Mouse (Mus musculus) hindbrain, embryonic 13.5 days (tissue): Measurements from ENCODE around the gene Paqr8. TPM values are rescaled to one million over a fixed set of nuclear protein-coding genes. Genes with fewer than 3 reads are reported as not detected.
"Not testable (repeated sequence)": the region's sequence is repeated elsewhere in the genome, so short reads cannot be mapped to it uniquely, and the experiment has no call there.

Source experiments
- ATAC-seq: fragments of 200-750 bp; cut with Nextera tagmentation; 2 replicates; pipeline ENCODE4 v1.8.0; 2017; ENCODE audit warnings: moderate TSS enrichment; ENCODE audit not compliant: low FRiP score
- H3K27ac ChIP-seq: fragments of 300-500 bp; sonication (generic); 2 replicates; pipeline ENCODE4 v1.5.1; 2015; ENCODE audit warnings: inconsistent platforms, mild to moderate bottlenecking, moderate library complexity
- H3K27me3 ChIP-seq: fragments of 300-500 bp; sonication (generic); 2 replicates; pipeline ENCODE4 v1.6.1; 2015; ENCODE audit warnings: mild to moderate bottlenecking, inconsistent platforms
- H3K36me3 ChIP-seq: fragments of 300-500 bp; sonication (generic); 2 replicates; pipeline ENCODE4 v1.6.1; 2015; ENCODE audit warnings: mild to moderate bottlenecking, inconsistent platforms
- H3K4me1 ChIP-seq: fragments of 300-500 bp; sonication (generic); replicated peaks from 2 replicates; pipeline ENCODE4 v1.6.1; 2015; ENCODE audit warnings: inconsistent platforms
- H3K4me2 ChIP-seq: fragments of 300-500 bp; sonication (generic); 2 replicates; pipeline ENCODE4 v1.6.1; 2015; ENCODE audit warnings: inconsistent platforms, mild to moderate bottlenecking, moderate library complexity
- H3K4me3 ChIP-seq: fragments of 300-500 bp; sonication (generic); 2 replicates; pipeline ENCODE4 v1.5.1; 2015; ENCODE audit warnings: mild to moderate bottlenecking, inconsistent platforms
- H3K9ac ChIP-seq: fragments of 300-500 bp; sonication (generic); 2 replicates; pipeline ENCODE4 v1.6.1; 2015; ENCODE audit warnings: mild to moderate bottlenecking, inconsistent platforms
- H3K9me3 ChIP-seq: fragments of 300-500 bp; sonication (generic); 2 replicates; pipeline ENCODE4 v1.6.1; 2016; ENCODE audit warnings: inconsistent platforms
- WGBS: fragments of 180-500 bp; shearing (Covaris S2); methylation state at CpG from one replicate; pipeline ENCODE4 v1.1.7; 2015; 5-methylcytosine and 5-hydroxymethylcytosine counted together
- polyA plus RNA-seq: library from polyadenylated mRNA; unstranded; fragments of >200 nt; fragmentation: Nextera tagmentation; extraction: Ambion mirVana; gene quantifications from 2 replicates; pipeline ENCODE4 v1.2.1, GENCODE M21; 2015

Gene Paqr8
- polyA plus RNA-seq, 1 experiment from 2014 or later, result 26.2 TPM

DNA sequence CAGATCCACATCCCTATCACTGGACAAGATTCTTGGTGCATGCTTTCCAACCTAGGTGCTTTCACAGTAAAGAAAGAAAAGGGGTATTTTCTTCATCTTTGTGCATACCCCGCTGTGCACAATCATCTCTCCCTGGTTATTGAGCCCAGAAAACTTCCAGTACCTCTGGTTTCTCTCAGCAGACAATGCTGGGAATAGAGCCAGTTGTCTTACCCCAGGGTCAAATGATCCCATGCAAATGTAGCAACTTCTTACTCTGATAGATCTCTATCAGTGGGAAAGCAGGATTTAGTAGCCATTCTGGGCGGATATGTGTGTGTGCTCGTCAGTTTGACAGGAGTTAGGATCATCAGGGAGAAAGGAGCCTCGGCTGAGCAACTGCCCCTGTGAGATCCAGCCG is 25.2 kb downstream of the Paqr8 start:
- H3K36me3 ChIP-seq, result no peaks in the 10 kb centered on the region
- ATAC-seq, result no peak
- 77% methylated on average over 5 of the region's 5 CpGs for WGBS
- H3K4me1 ChIP-seq, result peaks cover 18% of the 10 kb centered on the region
- H3K9me3 ChIP-seq, result no peaks in the 10 kb centered on the region
- H3K4me2 ChIP-seq, result no peak overlapping the region
- no peak overlapping the region for H3K9ac ChIP-seq
- no peaks in the 10 kb centered on the region for H3K27me3 ChIP-seq
- no peak overlapping the region for H3K4me3 ChIP-seq
- H3K27ac ChIP-seq, result no peak overlapping the region

DNA sequence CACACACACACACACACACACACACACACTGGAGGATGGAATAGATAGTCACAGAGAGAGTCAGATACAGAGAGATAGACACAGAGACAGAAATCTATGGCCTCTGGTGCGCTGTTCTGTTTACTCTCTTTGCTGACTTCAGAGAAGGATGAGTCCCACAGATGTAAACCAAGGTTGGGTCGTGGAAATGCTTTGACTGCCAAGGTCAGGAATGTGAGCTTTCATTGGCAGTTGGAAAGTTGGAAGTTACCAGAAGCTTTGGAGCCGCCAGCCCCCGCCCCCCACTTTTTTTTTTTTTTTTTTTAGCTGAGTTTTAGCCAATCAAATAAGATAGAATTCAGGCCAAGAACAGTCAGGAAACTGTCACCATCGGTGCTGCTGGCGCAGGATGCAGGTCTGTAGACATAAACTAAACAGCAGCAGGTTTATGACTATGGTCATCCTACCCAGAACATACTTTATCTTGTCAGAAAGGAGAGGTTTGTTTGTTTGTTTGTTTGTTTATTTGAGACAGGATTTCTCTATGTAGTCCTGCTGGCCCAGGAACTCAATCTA is 27.2 kb downstream of the Paqr8 start:
- Histone ChIP-seq H3K4me2 (no peak overlapping the region), H3K27me3 (no peaks in the 10 kb centered on the region), H3K27ac (no peak overlapping the region), H3K4me1 (peaks cover 18% of the 10 kb centered on the region), H3K4me3 (no peak overlapping the region), H3K36me3 (no peaks in the 10 kb centered on the region), H3K9ac (no peak overlapping the region), H3K9me3 (no peaks in the 10 kb centered on the region)
- no peak for ATAC-seq
- WGBS, result 91% methylated on average over 6 of the region's 6 CpGs

DNA sequence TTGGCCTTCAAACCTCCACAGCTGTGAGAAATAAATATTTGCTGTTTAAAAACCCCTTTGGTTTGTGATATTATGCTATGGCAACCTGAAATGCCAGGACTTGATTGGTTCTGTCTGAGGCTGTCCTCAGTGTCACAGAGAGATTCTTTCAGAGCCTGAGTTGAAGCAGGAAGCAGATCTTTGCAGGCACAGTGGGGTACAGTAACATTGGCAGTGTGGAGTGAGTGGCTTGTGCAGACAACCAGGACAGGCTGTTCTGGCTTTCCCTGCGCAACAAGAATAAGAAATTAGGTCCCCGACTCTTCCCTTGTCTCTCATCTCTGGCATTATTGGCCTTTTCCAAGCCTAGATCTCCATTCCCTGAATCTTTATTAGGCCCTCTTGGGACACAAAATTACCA is 29.3 kb downstream of the Paqr8 start:
- Histone ChIP-seq H3K9me3 (no peaks in the 10 kb centered on the region), H3K36me3 (no peaks in the 10 kb centered on the region), H3K27ac (no peak overlapping the region), H3K4me3 (no peak overlapping the region), H3K4me1 (peaks cover 23% of the 10 kb centered on the region), H3K4me2 (no peak overlapping the region), H3K9ac (no peak overlapping the region), H3K27me3 (no peaks in the 10 kb centered on the region)
- ATAC-seq, result no peak
- 87% methylated on average over 2 of the region's 2 CpGs for WGBS

DNA sequence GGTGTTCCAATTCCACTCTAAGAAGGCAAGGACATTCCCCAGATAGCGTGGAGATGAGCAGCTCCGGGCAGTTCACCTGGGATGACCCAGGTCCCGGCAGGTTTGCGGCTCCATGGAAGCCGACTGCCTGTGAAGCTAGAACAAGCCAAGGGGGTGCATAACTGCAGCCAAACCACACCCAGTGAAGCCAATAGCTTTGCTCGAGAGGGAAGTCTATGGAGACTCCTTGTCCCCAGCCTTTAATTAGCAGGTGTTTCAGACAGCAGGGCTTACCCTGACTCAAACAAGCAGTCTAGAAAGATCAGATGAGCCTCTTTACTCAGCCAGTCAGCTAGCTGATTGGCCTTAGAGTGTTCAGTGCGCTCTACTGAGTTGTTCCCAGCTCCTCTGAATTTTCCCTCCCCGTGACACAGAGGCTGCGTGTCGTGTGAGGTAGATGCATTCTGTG is 30.7 kb downstream of the Paqr8 start:
- Histone ChIP-seq H3K4me3 (no peak overlapping the region), H3K27ac (no peak overlapping the region), H3K9ac (no peak overlapping the region), H3K4me2 (no peak overlapping the region), H3K36me3 (no peaks in the 10 kb centered on the region), H3K27me3 (no peaks in the 10 kb centered on the region), H3K4me1 (peaks cover 18% of the 10 kb centered on the region), H3K9me3 (no peaks in the 10 kb centered on the region)
- ATAC-seq, result no peak
- 88% methylated on average over 10 of the region's 10 CpGs for WGBS

DNA sequence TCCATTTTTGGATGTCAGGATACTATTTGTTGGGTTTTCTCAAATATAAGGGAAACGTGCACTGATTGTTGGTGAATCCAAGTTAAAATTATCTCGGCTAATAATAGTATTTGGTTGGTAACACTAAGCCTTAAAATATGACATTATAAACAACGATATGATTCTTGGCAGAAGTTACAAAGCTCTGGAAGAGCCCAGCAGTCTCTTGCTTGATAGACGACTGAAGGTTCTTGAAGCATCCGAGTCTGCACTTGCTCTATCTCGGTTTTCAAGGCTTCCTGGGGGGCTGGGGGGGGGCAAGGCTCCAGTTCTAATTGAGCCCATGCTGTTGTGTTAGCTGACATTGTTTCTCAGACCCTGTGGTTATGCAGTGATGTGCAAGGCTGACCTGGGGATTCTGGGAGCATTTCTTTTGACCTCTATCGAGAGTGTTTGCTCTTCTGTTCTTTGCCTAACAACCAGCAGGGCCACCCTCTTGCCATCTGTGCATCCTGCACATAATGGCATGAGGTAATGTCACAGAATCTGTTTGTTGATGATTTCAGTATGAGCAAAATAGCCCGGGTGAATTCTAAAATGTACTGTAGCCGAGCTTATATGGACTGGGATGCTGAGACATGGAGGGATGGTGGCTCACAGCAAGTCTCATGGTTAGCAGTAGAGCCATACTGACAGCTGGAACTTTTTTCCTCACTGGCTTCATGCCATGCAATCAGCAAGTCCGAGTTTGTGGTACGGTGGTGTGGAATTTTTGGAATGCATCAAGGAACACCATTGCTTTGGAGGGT is 32.4 kb downstream of the Paqr8 start:
- no peak overlapping the region for H3K9ac ChIP-seq
- H3K27ac ChIP-seq, result peak overlapping the region; percentile 40; the same call in 1 of the 2 replicates
- 62% methylated on average over 11 of the region's 11 CpGs for WGBS
- H3K36me3 ChIP-seq, result no peaks in the 10 kb centered on the region
- no peaks in the 10 kb centered on the region for H3K27me3 ChIP-seq
- no peaks in the 10 kb centered on the region for H3K9me3 ChIP-seq
- no peak overlapping the region for H3K4me3 ChIP-seq
- ATAC-seq, result no peak
- H3K4me1 ChIP-seq, result peaks cover 18% of the 10 kb centered on the region
- no peak overlapping the region for H3K4me2 ChIP-seq

DNA sequence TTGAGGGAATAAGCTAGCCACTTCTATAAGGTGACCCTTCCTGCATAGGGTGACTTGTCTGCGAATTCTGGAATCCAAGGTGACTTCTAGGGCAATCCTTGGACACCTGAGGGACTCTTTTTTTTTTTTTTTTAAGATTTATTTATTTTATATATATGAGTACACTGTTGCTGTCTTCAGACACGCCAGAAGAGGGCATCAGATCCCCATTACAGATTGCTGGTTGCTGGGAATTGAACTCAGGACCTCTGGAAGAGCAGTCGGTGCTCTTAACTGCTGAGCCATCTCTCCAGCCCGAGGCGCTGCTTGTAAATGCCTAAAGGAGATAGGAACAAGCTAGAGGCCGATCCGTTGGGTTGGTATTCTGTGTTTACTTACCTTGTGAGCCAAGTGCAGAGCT is 34.9 kb downstream of the Paqr8 start:
- not testable (repeated sequence) for H3K9me3 ChIP-seq, H3K36me3 ChIP-seq, H3K27me3 ChIP-seq, ATAC-seq, H3K9ac ChIP-seq, H3K4me2 ChIP-seq, H3K27ac ChIP-seq, H3K4me3 ChIP-seq
- H3K4me1 ChIP-seq, result peaks cover 13% of the 10 kb centered on the region
- 86% methylated on average over 7 of the region's 7 CpGs for WGBS

DNA sequence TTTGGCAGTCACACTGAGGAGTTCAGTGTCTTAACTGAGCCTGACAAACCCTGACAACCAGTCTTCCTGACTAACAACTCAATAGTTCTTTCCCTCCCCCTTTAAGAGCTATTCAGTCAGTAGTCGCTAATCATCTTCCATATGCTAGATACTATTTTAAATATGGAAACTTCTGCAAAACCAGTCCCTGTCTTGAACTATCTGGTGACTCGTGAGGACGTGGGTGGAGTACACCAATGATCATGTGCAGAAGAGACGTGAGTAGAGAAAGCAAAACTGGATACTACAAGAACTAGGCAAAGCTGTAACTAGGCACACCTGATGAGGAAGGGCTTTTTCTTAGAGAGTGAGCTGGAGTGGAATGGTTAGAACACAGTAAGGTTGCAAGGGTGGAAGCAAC is 35.5 kb downstream of the Paqr8 start:
- Histone ChIP-seq H3K4me1 (peaks cover 12% of the 10 kb centered on the region), H3K27me3 (no peaks in the 10 kb centered on the region), H3K4me3 (no peak overlapping the region), H3K27ac (no peak overlapping the region), H3K4me2 (no peak overlapping the region), H3K9me3 (no peaks in the 10 kb centered on the region), H3K9ac (no peak overlapping the region), H3K36me3 (no peaks in the 10 kb centered on the region)
- WGBS, result 96% methylated on average over 4 of the region's 4 CpGs
- ATAC-seq, result no peak

DNA sequence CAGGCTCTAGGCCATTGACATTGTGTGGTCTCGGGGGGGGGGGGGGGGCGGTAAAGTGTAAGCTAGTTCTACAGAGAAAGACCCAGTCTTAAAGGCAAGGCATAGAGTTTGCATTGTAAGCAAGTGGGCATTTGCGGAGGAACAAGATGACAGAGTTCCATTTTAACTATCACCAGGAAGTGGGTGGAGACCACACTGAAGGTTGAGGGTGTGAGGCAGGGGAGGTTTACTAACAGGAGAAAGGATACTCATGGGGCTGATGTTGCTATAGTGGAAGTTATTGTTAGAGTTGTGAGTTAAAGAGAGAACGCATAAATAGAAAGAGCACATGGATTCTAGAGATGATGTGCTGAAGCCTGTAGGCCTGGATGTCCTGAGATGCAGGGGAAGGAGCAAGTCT is 36.0 kb downstream of the Paqr8 start:
- Histone ChIP-seq H3K4me1 (peaks cover 7% of the 10 kb centered on the region), H3K9me3 (no peaks in the 10 kb centered on the region), H3K27me3 (no peaks in the 10 kb centered on the region), H3K4me3 (no peak overlapping the region), H3K36me3 (no peaks in the 10 kb centered on the region), H3K9ac (no peak overlapping the region), H3K27ac (no peak overlapping the region), H3K4me2 (no peak overlapping the region)
- no peak for ATAC-seq
- WGBS, result 86% methylated on average over 4 of the region's 4 CpGs

DNA sequence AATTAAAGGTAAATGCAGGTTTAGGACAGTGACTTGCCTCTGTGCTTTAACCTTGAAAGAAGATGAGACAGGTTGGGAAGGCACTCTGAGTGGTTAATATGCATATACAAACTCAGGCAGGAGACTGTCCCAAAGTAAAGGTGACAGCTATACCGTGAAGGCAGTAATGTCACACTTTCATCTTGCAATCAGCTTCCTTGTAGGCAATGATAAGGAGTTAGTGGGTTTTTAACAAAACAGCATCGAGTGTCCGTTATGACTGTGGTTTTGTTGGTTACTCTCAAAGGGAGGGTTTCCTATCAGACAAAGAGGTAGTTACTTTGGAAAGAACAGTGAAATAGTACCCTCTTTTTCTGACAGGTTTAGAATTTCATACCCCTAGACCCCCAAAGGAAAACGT is 38.1 kb downstream of the Paqr8 start:
- 88% methylated on average over 4 of the region's 4 CpGs for WGBS

DNA sequence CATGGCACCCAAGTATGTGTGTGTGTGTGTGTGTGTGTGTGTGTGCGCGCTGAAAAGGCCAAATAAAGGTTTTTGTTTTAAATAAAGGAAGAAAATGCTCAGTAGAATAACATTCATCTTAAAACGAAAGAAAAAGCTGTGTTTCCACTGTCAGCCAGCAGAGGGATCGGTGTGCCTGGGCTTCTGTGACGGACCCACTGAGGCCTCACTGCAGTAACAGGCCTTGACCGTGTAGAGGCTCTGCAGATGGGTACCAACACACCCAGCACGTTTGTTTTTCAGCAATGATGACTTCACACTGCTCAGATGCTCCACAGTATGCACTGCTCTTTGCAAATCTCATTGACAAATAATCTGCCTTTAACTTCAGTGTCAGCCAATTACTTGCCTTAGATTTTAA is 43.1 kb downstream of the Paqr8 start:
- no peak overlapping the region for H3K4me2 ChIP-seq
- H3K36me3 ChIP-seq, result peaks cover 24% of the 10 kb centered on the region
- peak; percentile 82 for ATAC-seq
- H3K4me3 ChIP-seq, result no peak overlapping the region
- no peaks in the 10 kb centered on the region; the same call in 1 of the 2 replicates for H3K4me1 ChIP-seq
- H3K9ac ChIP-seq, result no peak overlapping the region
- WGBS, result 24% methylated on average over 7 of the region's 7 CpGs
- H3K27ac ChIP-seq, result no peak overlapping the region
- no peaks in the 10 kb centered on the region for H3K27me3 ChIP-seq
- no peaks in the 10 kb centered on the region for H3K9me3 ChIP-seq

More for the DNA sequence above, 38.1 kb downstream of the Paqr8 start:
- no peaks in the 10 kb centered on the region; the same call in 1 of the 2 replicates for H3K4me1 ChIP-seq
- no peak overlapping the region for H3K27ac ChIP-seq
- H3K27me3 ChIP-seq, result no peaks in the 10 kb centered on the region
- no peak overlapping the region for H3K4me3 ChIP-seq
- H3K9ac ChIP-seq, result no peak overlapping the region
- H3K36me3 ChIP-seq, result no peaks in the 10 kb centered on the region
- no peaks in the 10 kb centered on the region for H3K9me3 ChIP-seq
- no peak overlapping the region for H3K4me2 ChIP-seq
- no peak for ATAC-seq

DNA sequence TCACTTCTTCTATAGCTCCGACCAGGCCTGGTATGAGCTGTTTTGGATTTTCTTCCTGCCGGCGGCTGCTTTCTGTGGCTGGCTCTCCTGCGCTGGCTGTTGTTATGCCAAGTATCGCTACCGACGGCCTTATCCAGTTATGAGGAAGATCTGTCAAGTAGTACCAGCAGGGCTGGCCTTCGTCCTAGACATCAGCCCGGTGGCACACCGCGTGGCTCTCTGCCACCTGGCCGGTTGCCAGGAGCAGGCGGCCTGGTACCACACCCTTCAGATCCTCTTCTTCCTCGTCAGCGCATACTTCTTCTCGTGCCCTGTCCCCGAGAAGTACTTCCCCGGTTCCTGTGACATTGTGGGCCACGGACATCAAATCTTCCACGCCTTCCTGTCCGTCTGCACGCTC is 44.7 kb downstream of the Paqr8 start:
- Histone ChIP-seq H3K4me1 (no peaks in the 10 kb centered on the region; the same call in 1 of the 2 replicates), H3K4me3 (no peak overlapping the region), H3K27me3 (no peaks in the 10 kb centered on the region), H3K36me3 (peaks cover 24% of the 10 kb centered on the region), H3K27ac (no peak overlapping the region), H3K4me2 (no peak overlapping the region), H3K9me3 (no peaks in the 10 kb centered on the region), H3K9ac (no peak overlapping the region)
- ATAC-seq, result peak; percentile 40; the same call in 1 of the 2 replicates
- WGBS, result 82% methylated on average over 22 of the region's 22 CpGs

DNA sequence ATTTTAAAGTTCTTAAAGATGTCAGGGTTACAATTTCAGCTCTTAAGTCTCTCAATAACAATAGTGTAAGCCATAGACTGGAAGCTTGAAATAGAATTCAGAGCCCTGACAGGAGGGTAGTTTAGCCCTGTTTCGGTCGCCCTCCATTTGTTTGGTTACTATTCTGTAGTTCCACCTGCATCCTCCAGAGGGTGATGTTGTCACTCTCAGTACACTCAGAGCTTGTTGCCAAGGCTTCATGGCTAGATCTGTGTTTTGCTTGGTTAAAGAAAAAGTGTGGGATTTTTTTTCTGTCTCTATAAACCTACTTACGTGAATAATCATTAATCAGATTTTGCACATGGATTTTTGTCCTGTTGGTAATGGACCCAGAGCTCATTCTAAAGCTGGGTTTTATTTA is 48.6 kb downstream of the Paqr8 start:
- Histone ChIP-seq H3K9ac (no peak overlapping the region), H3K27ac (no peak overlapping the region), H3K36me3 (peaks cover 24% of the 10 kb centered on the region), H3K27me3 (no peaks in the 10 kb centered on the region), H3K4me2 (no peak overlapping the region), H3K4me3 (no peak overlapping the region), H3K4me1 (no peaks in the 10 kb centered on the region; the same call in 1 of the 2 replicates), H3K9me3 (no peaks in the 10 kb centered on the region)
- WGBS, result 36% methylated on average over 3 of the region's 3 CpGs
- ATAC-seq, result peak; percentile 63; the same call in 1 of the 2 replicates

DNA sequence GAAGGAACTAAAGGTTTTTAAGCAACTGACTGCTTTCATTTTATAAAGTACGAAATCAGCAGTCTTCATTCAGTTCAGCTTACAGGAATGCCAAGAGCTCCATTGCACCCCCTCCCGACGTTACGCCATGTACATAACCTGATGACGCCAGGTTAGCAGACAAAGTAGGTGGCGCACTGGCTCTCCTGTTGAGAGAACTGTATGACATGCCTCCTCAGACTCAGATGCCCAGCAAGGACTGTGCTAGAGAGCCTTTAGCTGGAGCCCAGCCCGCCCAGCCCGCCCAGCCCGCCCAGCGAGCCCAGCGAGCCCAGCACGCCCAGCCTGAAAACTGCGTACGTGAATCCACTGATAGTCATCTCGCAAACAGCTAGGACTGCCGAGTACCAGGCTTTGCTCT is 49.7 kb downstream of the Paqr8 start:
- no peak for ATAC-seq
- Histone ChIP-seq H3K4me1 (no peaks in the 10 kb centered on the region), H3K9ac (no peak overlapping the region), H3K4me3 (no peak overlapping the region), H3K27ac (no peak overlapping the region), H3K4me2 (no peak overlapping the region), H3K9me3 (no peaks in the 10 kb centered on the region), H3K36me3 (peaks cover 15% of the 10 kb centered on the region), H3K27me3 (no peaks in the 10 kb centered on the region)
- 72% methylated on average over 16 of the region's 16 CpGs for whole genome bisulfite sequencing
